Comparison of ENCODE assay signal across 9 mouse cellular contexts in genomic region chrX:142372393-142372792, GRCm38 (mm10). TPM values are rescaled to one million over a fixed set of nuclear protein-coding genes. Genes with fewer than 3 reads are reported as not detected.
A peak's percentile ranks its signal among the peaks of the same experiment; 100 is the strongest.
DNase-seq lines count a peak whose midpoint lies in the region; ATAC-seq lines count a peak whose summit lies in the region.
"Had no signal": no experiment of that assay in that cellular context is flagged by ENCODE, and none has a peak within 500 bp of the region (broad histone marks: within the 10 kb centered on the region; RNA-seq: fewer than 3 reads in every experiment).

No protein-coding gene starts in this region.

- H3K9me3 ChIP-seq in limb, embryonic 10.5 days (replicated peaks), result no peaks in the 10 kb centered on the region
- H3K9me3 ChIP-seq in midbrain, embryonic 13.5 days, result no peaks in the 10 kb centered on the region

- DNase-seq in layer of hippocampus, adult 11-12 months (ENCODE audit: low spot score), result peak; percentile 44
- DNase-seq in layer of hippocampus, postnatal 36 days, result no peak
- peak; percentile 71 for DNase-seq in MEL-GATA-1-ER (ENCODE audit: extremely low read depth, low read depth)
- DNase-seq in cerebellum, adult 8-10 months, result peak; percentile 35
- DNase-seq in gastrocnemius, postnatal 14 days, result peak; percentile 7
- peak; percentile 33 for DNase-seq in limb, embryonic 10.5 days (ENCODE audit: low spot score)
- DNase-seq in right cerebral cortex, postnatal 25 days, result peak; percentile 9

- H3K36me3 ChIP-seq in limb, embryonic 10.5 days, result no peaks in the 10 kb centered on the region
- H3K36me3 ChIP-seq in midbrain, embryonic 13.5 days, result no peaks in the 10 kb centered on the region

- H3K27me3 ChIP-seq in limb, embryonic 10.5 days (ENCODE audit: low read depth, poor library complexity, severe bottlenecking), result peaks cover 23% of the 10 kb centered on the region
- peaks cover 2% of the 10 kb centered on the region; the same call in 1 of the 2 replicates for H3K27me3 ChIP-seq in midbrain, embryonic 13.5 days

- no peak for ATAC-seq in midbrain, embryonic 13.5 days

- no peak overlapping the region for H3K4me3 ChIP-seq in limb, embryonic 10.5 days
- no peak overlapping the region for H3K4me3 ChIP-seq in midbrain, embryonic 13.5 days (replicated peaks)
- H3K4me3 ChIP-seq: erythroblast, embryonic 14.5 days had no signal

- H3K4me1 ChIP-seq in limb, embryonic 10.5 days, result peaks cover 3% of the 10 kb centered on the region; the same call in 1 of the 2 replicates
- H3K4me1 ChIP-seq in midbrain, embryonic 13.5 days (replicated peaks), result no peaks in the 10 kb centered on the region

- no peak overlapping the region for H3K9ac ChIP-seq in midbrain, embryonic 13.5 days (replicated peaks)

- H3K4me2 ChIP-seq in midbrain, embryonic 13.5 days (replicated peaks), result no peak overlapping the region

- intact Hi-C loops in gastrocnemius, postnatal 14 days (cut with DNase I; ENCODE audit: low total_unique reads), result loop anchor here (5.0 kb wide), 1 partner anchor 155 kb away; no protein-coding TSS in a partner anchor

- no peak overlapping the region for H3K27ac ChIP-seq in limb, embryonic 10.5 days
- H3K27ac ChIP-seq in midbrain, embryonic 13.5 days, result no peak overlapping the region

- WGBS in limb, embryonic 10.5 days, result 22% methylated on average over 3 of the region's 3 CpGs
- WGBS in midbrain, embryonic 13.5 days, result 31% methylated on average over 3 of the region's 3 CpGs

RNA-seq across cellular contexts. Expression of gene Acsl4, which starts 17.9 kb away (rescaled TPM):
- total RNA-seq in layer of hippocampus, postnatal 36 days (2021), result 10 to 100 TPM; 71.5 to 77.1 TPM
- 10 to 100 TPM; 31.7 to 34.5 TPM for total RNA-seq in gastrocnemius, postnatal 14 days (2021)
- polyA plus RNA-seq in limb, embryonic 10.5 days (2016; fragmentation: Nextera tagmentation; extraction: Ambion mirVana), result 12.5 and 14.5 TPM in 2 replicates
- 15.3 and 18.2 TPM in 2 replicates for polyA plus RNA-seq in midbrain, embryonic 13.5 days (2015; fragmentation: Nextera tagmentation; extraction: Ambion mirVana)

Comparison
In these comparisons a context has a peak if more than half of its experiments do, and no peak if none do; other contexts are left out.
1. DNase-seq: peak in layer of hippocampus, adult 11-12 months (single experiment), MEL-GATA-1-ER (single experiment), cerebellum, adult 8-10 months (single experiment), gastrocnemius, postnatal 14 days (single experiment), limb, embryonic 10.5 days (single experiment) and right cerebral cortex, postnatal 25 days (single experiment); none in layer of hippocampus, postnatal 36 days (0 of 2).